Mouse (Mus musculus) regulatory T cell (primary cell): ENCODE measurements around the gene Nos1.

Experiments
- in situ Hi-C: fragments of 300-600 bp; cut with MboI, MseI; formaldehyde crosslinking; loops from one replicate; pipeline ENCODE4 v1.15.1; 2025; ENCODE audit warnings: high pct_unique_total_duplicates

The Nos1 gene

DNA sequence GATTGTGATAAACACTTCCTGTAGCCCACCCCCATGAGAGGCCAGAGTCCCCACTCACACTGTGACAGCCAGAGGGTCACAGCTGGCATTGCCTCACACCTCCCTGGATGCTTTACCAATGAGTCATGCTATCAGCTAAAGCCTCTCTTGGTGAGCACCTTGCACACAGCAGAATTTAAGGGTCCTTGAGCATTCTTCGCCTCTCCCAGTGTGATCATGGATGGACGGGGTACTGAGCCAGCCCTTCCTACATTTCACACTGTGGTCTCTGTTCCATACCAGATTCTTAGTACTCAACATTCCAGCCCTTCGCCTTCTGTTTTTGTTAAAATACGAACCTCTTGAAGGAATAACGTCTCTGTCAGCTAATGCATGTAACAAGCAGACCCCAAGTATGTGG is 113.2 kb downstream of the Nos1 start:
- in situ Hi-C loops, result no loop called here

DNA sequence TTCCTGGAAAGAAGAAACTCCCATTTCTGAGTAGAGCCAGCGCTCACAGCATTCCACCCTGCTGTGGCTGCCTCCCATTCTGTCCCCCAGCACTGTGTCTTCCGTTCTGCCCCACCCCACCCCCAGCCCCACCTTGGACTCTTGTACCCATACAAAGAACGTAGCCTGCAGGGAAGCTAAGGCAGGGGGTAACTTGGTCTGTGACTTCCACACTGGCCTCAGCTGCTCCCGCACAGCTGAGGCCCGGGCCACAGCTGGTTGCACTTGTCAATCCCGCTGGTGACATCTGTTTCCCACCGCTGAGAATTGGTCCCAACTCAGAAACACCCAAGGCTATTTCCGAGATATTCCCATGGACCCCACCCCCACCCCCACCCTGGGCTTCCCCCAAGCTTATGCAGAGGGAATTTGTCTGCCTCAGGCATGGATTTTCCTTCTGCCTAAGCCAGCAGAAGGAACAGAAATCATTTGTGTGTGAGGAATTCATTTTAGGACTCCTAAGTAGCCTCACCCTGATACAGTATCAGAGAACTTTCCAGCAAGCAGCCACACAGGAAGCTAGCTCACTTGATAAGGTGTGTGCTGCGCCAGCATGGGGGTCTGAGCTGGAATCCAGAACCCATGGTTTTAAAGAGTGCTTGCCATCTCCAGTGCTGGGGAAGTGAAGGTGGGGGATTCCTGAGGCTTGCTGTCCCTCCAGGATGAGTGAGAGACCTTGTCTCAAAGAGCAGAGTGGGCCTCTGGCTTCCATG is 117.4 kb downstream of the Nos1 start:
- in situ Hi-C loops, result no loop called here

DNA sequence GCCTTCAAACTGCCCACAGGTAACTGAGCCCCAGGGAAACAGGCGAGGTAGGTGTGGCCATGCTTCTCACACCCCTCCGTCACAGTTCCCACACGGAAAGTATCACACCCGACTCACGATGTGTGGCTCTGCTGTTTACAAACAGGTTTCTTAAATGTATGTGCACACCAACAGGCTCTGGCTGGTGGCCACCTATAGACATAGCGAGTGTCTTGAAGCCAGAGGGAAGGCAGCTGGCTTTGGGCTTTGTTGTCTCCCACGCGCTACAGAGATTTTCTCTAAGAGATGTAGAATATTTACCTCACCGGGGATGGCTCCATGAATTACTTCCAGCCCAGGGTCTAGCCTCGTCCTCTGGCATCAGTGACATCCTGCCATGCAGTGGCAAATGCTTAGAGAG is 118.5 kb downstream of the Nos1 start:
- in situ Hi-C loops, result no loop called here

DNA sequence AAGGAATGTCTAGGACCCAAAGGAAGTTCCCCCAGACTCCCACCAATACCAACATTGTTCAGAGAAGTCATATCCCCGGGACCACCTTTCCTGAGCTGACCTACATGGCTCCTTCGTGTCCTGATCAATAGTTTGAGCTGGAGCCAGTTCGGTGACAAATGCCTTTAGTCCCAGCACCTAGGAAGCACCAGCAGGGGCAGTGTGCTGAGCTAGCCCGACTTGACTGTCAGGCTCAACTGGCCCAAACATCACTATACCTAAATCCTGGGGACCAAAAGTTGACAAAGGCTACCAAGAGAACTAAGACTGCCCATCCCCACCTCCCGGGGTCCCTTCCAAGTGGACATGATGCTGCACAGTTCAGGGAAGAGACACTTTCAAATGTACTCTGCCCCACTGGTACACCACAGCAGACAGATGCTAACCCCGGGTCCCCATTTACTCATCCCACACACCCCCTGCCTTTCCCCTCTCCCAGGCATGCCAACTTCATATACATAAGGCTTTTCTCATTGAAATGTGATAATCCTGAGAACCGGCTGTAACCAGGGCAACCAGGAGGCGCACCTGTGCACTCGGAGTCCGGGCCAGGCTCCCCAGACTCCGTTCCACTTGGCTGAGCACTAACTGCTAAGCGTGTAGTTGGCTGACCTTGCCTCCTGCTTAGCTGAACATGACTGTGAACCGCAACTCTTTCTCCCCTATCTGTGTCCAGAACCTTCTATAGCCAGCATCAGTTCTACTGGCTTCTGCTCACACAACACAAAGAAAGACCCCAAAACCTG is 120.3 kb downstream of the Nos1 start:
- in situ Hi-C loops, result no loop called here

DNA sequence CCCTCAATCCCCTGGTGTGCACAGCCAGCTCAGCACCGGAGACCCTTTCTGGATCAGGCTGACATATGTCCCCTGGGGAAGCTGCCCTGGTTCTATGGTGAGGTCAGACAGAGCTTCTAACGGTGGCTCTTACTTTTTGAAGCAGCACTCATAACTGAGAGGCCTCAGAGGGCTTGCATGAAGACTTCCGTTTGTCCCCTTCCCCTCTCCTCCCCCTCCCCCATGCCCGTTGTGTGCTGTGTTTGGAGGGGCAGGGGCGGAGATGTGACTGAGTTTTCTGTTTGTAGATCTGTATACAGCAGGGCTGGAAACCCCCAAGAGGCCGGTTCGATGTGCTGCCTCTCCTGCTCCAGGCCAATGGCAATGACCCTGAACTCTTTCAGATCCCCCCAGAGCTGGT is 122.7 kb downstream of the Nos1 start:
- in situ Hi-C loops, result no loop called here

DNA sequence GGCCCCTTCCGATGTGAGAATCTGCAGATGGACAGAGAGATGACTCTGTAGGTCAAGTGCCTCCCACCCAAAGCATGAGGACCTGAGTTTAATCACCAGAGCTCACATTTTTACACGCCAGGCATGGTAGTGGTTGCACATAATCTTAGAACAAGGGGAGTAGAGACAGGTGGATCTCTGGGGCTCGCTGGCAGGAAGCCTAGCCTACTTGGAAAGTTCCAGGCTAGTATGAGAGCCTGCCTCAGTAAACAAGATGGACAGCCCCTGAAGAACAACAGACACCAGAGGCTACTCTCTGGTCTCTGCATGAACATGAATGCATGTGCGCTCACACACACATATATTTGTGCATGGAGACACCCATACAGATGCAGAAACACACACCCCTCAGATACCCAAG is 124.9 kb downstream of the Nos1 start:
- in situ Hi-C loops, result no loop called here

DNA sequence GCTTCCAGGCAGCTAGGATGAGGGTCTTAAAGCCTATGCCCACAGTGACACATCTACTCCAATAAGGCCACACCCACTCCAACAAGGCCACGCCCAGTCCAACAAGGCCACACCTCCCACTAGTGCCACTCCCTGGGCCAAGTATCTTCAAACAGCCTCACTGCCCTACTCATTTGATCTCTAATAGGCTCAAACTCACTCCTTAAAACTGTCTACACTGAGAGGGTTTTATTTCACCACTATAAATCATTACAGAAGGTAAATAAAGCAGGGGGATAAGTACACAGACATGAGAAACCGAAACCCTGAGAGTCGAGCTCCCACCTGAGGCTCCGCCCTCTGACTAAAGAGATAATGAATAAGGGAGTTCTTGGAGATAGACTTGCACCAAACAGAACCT is 128.7 kb downstream of the Nos1 start:
- in situ Hi-C loops, result no loop called here

DNA sequence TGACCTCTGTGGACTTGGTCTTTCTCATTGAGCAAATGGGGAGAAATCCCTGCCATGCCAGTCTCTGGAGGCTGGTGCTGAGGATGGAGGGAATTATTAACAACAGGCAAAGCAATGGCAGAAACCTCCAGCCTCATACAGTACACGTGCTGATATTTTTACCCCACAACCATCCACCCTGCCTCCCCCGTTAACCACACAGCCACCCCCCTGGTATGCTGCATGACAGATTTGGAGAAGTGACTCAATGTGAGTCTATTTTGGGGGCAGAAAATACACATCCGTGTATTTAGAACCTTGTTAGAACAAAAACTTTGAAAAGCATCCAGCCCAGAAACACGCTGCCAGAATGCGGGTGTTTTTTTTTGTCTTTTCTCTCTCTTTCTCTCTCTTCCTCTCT is 135.5 kb downstream of the Nos1 start:
- in situ Hi-C loops, result loop anchor here (10.0 kb wide), 1 partner anchor 1008 kb away; no protein-coding TSS in a partner anchor

DNA sequence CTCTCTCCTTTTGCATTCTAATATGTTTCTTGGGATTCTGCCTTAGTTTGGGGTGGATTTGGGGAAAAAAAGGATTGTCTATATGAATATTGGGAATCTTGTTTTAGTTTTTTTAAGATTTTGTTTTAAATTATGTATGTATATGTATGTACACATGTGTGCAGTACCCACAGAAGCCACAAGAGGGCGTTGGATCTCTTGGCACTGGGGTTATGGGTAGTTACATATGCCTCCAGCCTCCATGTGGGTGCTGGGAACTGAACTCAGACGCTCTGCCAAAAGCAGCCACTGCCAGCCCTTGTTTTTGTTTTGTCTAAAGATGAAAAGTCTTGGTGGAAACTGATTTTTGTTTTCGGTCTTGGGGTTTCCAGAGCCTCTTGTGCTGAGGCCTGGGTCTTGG is 136.1 kb downstream of the Nos1 start:
- in situ Hi-C loops, result loop anchor here (10.0 kb wide), 1 partner anchor 1008 kb away; no protein-coding TSS in a partner anchor

DNA sequence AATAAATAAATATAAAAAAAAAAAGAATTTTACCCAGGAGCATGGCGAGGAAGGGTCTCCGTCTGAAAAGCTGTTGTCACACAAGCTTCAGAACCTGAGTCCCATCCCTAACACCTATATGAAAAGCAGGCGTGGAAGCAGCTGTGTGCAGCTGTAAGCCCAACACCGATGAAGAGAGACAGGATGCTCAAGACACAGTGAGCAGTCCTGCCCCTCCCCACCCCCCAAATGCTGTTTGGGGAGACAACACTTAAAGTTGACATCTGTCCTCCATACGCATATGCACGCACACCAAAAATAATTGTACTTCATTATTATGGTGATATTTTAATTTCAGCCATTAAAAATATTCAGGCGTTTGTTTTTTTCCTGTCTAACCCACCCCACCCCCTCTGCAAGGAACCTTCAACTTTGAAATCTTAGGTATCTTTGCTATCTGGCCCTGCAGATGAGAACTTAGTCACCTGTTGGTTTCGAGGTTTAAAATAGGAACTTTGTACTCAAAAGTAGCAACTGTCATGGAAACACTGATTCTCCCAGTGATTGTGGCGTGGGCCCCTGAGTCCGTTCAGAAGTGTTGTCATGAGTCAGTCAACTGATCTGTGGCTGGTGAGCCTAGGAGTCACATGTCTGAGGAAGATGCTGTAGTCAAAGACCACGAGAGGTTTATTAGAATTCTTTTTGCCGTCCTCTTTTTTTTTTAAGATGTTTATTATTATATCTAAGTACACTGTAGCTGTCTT is 141.1 kb downstream of the Nos1 start:
- in situ Hi-C loops, result no loop called here

DNA sequence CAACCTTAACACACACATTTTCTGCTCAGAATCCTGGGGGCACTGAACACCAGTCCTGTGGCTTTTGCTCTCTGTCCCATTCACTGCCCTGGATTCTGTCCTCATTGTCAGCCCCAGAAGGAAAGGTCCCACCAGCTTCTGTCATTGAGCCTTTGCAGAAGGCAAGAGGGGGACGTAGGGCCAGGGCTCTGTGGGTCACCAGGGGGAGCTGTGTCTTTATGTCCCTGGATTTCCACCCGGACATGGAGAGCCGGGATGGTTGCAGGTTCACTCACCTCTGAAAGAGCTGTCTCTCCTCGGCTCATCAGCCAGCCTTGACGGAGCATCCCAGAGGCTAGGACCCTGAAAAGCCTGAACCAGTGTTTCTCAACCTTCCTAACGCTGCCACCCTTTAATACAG is 142.9 kb downstream of the Nos1 start:
- in situ Hi-C loops, result no loop called here

DNA sequence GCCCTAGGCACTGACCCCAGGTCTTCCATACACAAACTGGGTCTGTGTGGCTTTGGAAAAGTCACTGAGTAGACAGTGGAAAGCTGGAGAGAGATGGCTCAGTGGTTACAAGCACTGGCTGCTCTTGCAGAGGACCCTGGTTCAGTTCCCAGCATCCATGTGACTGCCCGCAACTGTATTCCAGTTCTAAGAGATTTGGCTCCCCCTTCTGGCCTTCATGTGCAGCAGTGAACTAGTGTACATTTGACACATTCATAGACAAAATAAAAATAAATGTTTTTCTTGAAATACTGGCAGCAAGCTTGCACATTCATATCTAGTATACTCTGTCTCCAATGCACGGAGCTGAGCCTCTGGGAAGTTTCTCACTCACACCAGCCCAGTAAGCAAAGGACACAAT is 147.7 kb downstream of the Nos1 start:
- in situ Hi-C loops, result loop anchor here (5.0 kb wide), 1 partner anchor 311 kb away; no protein-coding TSS in a partner anchor

DNA sequence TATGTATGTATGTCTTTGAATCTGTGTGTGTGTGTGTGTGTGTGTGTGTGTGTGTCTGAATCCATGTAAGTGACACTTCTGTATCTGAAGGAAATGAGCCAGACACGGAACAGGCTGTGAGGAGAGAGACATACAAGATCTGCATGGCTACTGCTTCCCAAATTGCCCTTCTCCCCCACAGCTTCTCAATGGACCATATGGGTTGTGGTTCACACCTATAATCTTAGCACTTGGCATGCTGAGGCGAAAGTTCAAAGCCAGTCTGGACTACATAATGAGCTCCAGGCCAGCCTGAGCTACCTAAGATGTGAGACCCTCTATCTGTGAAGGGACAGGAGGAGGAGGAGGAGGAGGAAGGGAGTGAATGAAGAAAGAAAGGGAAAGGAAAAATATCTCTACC is 151.4 kb downstream of the Nos1 start:
- in situ Hi-C loops, result loop anchor here (5.0 kb wide), 1 partner anchor 425 kb away; no protein-coding TSS in a partner anchor

DNA sequence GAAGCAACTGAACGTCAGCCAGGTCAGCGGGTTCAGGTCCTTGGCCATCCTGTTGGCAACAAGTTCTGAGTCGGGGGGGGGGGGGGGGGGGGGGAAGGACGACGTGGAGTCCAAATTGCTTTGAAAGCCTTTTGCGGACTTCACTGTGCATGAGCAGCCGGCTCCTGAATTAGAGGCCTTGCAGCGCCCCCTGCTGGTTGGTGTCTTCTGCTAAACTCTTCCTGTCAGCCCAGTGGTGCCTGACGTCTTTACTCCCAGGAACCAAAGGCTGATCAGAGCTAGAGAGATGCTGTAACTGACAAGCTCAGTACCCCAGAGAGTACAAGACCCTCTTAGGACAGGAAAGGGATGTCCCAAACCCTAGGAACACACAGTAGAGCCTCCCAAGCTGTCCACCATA is 152.0 kb downstream of the Nos1 start:
- in situ Hi-C loops, result loop anchor here (5.0 kb wide), 1 partner anchor 426 kb away; no protein-coding TSS in a partner anchor

DNA sequence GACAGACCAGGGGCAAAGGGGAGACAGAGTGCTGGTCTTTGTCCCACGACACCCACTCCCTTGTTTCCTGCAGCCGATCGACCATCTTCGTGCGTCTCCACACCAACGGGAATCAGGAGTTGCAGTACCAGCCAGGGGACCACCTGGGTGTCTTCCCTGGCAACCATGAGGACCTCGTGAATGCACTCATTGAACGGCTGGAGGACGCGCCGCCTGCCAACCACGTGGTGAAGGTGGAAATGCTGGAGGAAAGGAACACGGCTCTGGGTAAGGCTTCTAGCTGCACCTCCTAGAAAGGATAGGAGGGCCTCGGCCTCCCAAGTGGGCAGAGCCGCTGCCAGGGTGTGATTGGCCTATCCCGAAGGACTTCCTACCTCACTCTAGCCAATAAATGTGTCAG is 155.5 kb downstream of the Nos1 start:
- in situ Hi-C loops, result no loop called here

DNA sequence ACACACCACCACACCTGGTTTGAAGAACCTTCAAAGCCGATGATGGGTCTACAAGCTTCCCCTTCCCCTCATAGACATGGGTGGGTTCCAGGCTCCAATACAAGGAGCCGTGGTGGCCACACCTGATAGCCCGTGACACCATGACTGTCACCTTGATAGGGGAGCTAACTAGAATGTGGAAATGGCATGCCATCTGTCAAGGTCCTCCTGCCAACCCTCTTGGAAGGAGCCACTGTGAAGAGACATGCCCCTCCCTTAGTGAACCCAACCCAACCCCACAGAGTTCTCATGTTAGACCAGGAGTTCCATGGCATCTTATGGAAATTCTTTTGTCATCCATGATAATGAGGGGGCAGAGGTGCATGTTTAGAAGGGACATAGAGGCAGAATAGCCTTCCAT is 156.4 kb downstream of the Nos1 start:
- in situ Hi-C loops, result no loop called here

DNA sequence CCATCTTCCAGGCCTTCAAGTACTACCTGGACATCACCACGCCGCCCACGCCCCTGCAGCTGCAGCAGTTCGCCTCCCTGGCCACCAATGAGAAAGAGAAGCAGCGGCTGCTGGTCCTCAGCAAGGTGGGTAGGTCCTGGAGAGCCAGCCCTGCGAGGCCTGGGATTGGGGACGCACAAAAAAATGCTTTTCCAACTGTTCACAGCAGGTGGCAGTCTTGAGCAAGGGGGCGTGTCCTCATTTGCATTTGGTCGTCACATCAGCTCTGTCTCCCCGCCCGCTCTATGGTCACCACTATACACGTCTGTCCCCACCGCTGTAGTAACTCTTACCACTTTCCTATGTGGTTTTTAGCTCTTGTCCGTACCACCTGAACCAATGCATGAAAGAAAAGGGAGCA is 157.3 kb downstream of the Nos1 start:
- in situ Hi-C loops, result no loop called here

DNA sequence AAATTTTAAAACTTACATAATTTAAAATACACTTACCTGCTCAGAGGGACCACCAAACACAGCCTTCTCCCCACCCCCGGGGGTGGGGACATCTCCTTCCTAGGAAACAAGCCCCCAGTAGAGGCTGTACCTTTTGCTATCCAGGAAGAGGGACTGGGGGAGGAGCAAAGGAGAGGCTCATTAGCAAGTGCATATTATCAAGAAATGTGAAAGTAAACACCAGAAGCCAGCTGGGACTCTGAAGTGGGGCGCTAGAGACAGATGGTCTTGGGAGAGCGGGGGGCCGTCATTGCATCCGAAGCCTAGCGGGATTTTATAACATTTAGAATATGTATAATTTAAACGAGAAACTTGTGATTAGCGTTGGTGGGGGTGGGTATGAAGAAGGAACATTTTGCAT is 158.6 kb downstream of the Nos1 start:
- in situ Hi-C loops, result no loop called here

DNA sequence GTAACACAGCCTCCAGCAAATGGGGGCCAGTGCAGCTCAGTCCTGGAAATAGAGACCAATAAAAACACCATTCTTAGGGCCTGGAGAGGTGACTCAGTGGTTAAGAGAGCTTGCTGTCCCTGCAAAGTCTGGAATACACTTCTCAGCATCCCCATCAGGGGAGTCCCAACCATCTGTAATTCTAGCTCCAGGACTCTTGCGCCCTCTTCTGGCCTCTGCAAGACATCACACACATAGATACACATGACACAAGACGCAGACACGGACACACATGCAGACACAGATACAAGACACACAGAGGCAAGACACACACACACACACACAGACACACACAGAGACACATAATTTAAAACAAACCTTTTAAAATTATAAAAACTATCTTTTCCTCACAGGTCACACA is 160.7 kb downstream of the Nos1 start:
- in situ Hi-C loops, result no loop called here

DNA sequence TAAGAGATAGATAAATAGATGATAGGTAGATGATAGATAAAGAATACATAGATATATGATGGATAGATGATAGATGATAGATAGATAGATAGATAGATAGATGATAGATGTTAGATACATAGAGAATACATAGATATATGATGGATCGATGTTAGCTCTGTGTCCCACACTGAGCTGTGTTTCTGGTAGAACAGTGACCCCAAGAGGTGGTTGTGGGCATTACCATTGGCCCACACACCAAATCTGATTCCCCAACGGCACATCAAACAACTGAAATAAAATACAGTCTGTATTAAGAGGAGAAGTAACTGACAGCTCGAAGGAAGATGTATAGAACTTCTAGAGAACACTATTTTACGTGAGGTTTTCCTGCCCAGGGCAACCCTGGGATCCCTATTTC is 165.8 kb downstream of the Nos1 start:
- in situ Hi-C loops, result no loop called here

DNA sequence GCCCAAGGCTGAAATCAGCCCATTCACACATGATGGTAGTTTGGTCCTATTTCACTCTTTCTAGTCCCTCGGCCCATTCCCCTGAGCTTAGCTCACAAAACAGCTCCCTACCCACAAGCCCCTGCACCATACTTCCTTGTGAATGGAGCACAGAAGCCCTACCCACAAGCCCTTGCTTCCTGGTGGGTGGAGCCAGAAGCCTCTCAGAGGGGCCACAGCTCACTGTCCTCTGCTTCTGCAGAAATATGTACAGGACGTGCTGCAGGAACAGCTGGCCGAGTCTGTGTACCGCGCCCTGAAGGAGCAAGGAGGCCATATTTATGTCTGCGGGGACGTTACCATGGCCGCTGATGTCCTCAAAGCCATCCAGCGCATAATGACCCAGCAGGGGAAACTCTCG is 168.6 kb downstream of the Nos1 start:
- in situ Hi-C loops, result no loop called here

DNA sequence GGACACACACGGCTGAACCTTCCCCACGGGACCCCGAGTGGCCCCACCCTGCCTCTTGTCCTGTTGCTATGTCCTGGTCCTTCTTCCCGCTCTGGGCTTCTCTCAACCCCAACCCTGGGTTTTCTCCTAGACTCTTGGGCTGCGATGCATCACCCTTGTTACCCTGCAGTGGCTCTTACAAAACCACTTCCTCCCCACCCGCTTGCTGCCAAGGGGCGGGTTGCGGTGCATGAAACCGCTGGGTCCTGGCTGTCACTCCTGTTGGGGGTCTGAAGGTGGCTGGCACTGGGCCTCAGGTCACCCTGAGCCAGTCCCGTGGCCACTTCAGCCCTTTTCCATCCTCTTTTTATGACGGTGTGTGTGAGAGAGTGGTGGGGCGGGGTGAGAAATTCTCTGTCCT is 173.1 kb downstream of the Nos1 start:
- in situ Hi-C loops, result no loop called here
